Mouse (Mus musculus) thymus, adult 18-20 months (tissue): Measurements from ENCODE around the gene Nexmif.
"Not testable (repeated sequence)": the region's sequence is repeated elsewhere in the genome, so short reads cannot be mapped to it uniquely, and the experiment has no call there.

Source experiments
- DNase-seq, 2 experiments: peaks; one replicate each; pipeline ENCODE4 v3.0.0; 2022; ENCODE audit warnings: mixed read lengths in 2 of 2

Nexmif gene

DNA sequence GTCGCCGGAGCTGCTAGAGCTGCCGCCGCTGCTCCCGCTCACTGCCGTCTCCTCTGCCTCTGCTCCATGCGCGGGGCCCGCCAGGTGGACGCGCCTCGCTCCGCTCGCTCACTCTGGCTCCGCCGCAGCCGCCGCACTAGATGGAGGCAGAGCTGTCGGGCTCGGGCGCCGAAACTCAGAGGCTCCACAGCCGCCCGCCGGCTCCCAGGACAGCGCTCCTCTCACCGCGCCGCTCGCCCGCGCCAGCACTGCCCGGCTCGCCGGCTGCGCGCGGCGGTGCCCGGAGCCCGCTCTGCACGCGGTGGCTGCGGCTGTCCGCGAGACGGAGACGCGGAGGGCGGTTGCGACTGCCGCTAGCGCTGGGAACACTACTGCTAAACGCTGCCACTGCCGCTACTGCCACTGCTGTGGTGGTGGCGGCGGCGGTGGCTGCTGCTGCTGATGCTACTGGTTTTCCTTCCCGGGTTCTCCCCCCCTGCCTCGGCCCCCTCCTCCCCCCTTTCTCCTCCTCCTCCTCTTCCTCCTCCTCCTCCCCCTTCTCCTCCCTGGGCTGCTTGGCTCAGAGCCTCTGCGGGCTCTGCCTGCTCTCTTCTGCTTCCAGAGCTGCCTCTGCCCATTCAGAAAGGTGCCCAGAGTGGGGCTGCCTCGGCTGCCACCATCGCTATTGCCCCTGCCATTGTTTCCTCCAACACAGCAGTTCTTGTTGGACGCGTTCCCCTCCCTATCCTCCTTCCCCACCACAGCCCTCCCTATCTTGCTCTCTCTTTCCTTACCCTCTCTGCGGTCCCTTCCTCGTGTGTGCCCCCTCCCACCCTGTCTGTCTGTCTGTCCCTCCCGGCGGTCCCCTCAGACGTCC lies at the start of gene Nexmif:
Gene Nexmif, minus strand, starts transcription at position 450 of the 856 bp plus-strand sequence.
- no peak for DNase-seq

DNA sequence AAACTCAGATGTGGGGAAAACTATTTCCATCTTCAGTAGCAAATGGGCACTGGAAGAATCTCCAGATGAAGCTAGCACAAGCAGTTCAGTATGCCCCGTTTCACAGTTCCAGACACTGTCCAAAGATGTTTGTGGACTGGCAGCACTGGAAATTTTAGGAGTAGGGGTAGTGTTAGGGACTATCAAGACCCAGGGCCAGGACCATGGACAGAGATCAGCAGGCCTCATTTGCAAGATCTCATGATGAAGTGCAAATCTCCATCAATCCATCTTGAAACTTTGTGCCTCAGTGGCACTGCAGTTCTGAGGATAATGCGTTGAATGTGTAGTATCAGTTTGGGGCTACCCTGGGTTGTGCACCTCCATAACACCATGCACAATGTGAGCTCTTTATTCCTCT lies 7.7 kb upstream of the Nexmif start:
- DNase-seq, result no peak

DNA sequence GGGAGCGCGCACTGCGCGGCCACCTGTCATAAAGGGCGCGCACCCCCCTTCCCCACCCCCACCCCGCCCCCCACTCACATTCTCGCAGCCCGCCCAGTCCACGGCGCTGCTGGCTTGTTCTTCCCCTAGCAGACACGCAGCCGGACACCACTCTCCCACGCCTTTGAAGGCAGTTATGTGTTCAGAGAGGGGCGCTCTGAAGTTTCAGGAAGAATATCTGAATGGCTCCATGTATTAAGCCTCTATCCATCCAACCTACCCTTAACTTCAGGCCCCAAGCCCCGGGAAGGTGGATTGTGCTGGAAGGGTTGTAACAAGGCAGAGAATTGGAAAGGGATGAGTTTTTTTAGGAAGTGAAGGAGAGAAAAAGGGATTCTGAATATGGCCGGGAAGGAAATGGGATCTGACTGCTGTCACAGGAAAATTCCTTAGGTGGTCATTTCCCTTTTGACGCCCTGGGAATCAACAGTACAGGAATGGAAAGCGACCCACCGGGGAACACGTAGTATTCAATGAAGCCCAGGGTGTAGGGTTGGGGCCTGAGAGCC lies 681 bp upstream of the Nexmif start:
- no peak for DNase-seq

DNA sequence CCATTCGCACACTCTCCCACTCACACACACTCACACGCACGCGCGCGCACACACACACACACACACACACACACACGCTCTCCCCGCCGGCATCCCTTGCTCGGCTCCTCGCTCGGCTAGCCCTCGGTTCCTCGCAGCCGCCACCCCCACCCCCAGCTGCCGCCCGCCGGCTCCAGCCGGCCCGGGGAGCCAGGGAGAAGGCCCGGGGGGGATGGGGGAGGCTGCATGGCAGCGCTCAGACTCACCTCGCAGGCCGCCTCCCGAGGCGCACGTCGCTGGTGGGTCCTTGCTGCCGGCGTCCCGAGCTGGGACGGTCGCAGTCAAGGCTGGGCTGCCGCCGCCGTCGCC lies 623 bp downstream of the Nexmif start:
- DNase-seq, result peak in 1 of 2 experiments; percentile 1

- peak in 1 of 2 experiments; percentile 2 for DNase-seq
Measured at GRCm38 (mm10) chrX:104199611-104200387, 1.2 kb downstream of the Nexmif start.

GRCm38 (mm10) chrX:104199070-104199469 lies 1.9 kb downstream of the Nexmif start:
- no peak for DNase-seq

- DNase-seq, result no peak
Measured at GRCm38 (mm10) chrX:104196561-104196960, 4.4 kb downstream of the Nexmif start.

DNA sequence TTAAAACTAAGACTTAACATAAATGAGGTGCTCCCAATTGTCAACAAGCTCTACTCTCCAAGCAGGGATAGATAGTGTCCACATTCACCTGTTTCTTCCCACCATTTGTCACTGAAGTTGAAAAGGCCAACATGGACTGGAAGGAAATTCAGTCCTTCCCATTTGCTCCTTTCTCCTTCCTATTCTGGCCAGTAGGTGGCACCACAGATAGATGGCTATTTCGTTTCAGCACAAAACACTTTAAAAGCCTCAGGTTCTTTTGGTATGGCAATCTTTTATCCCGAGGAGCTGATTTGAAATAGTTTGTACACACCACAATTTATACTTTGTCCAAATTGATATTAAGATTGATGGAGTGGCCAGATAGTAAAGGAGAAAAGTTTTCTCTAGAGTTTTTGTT lies 21.7 kb downstream of the Nexmif start:
- peak in 1 of 2 experiments; percentile 2 for DNase-seq

GRCm38 (mm10) chrX:104150072-104150471 lies 50.9 kb downstream of the Nexmif start:
- no peak for DNase-seq

- DNase-seq, result not testable (repeated sequence)
Measured at GRCm38 (mm10) chrX:104115266-104115665, 85.7 kb downstream of the Nexmif start.

DNA sequence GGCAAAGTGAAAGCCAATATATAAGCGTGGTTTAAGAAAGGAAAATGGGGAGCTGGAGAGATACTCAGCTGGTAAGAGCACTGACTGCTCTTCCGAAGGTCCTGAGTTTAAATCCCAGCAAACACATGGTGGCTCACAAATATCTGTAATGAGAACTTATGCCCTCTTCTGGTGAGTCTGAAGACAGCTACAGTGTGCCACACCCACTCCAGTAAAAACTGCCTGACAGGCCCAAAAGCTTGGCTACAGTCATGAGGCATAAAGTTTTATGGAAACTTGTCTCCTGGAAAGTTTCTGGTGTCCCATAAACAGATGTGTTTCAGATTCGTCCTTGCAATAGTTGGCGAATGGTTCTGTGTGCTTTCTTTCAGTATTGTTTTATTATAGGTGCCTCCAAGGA lies 86.4 kb downstream of the Nexmif start:
- no peak for DNase-seq

DNA sequence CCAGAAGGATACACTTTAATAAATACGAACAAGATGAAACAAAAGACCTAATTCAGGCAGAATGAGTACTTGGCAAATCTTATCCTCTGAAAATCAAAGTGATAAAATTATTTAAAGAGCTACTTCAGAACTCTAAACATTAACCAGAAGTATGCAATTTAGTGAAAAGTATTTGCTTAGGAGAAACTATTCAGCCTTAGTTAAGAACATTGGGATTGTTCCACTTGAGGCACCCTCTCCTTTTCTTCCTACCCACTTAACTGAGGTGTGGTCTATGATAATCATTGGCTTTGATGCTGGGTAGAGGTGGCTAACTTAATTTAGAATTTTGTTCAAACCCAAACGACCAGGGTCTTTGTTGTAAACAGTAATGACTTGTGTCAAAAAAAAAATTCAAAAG lies 146.1 kb downstream of the Nexmif start:
- no peak for DNase-seq

DNA sequence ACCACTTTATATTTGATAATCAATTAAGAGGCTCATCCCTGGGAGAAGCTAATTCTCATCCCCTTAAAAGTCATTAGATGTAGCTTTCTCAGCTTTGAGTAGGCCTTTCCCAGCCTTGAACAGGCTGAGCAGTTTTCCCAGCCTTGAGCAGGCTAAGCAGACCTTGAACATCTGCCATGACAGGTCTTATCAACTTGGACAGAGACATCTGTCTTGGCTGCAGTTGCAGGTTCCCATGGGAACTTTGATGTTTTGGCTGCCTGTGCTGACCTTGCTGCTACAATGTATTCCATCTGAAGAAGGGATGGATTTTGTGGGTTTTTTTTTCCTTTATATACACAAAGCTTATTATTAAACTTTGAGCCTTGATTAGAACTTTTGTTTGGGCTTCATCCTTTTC lies 160.7 kb downstream of the Nexmif start:
- DNase-seq, result no peak

DNA sequence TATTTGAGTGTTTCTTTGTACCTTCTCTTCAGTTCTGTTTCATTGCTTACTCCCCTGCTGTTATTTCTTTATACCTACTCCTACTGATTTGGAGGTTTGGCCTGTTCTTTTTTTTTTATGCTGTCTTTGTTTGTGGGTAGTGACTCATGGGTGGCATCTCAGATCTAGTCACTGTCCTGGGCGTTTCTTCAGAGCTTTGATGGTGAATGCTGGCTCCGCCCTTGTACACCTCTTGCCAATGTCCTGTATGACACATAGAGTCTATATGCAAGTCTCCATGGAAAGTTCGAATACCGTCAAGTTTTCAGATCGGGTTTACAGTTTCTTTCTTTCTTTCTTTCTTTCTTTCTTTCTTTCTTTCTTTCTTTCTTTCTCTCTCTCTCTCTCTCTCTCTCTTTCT lies 167.1 kb downstream of the Nexmif start:
- DNase-seq, result no peak

DNA sequence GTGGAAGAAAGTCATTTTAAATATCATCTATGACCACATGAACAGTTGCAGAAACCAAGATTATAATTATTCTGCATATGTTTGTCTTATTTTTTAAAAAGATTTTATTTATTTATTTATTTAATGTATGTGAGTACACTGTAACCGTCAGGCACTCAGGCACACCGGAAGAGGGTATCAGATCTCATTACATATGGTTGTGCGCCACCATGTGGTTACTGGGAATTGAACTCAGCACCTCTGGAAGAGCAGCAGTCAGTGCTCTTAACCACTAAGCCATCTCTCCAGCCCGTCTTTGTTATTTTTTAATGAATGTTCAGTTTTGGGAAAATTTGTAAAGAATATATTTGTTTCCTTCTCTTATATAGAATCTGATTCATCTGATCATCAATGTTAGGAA lies 168.2 kb downstream of the Nexmif start:
- DNase-seq, result peak in 1 of 2 experiments; percentile 12
